1 mouse cellular context compared by ENCODE assay signal in the genomic region with DNA sequence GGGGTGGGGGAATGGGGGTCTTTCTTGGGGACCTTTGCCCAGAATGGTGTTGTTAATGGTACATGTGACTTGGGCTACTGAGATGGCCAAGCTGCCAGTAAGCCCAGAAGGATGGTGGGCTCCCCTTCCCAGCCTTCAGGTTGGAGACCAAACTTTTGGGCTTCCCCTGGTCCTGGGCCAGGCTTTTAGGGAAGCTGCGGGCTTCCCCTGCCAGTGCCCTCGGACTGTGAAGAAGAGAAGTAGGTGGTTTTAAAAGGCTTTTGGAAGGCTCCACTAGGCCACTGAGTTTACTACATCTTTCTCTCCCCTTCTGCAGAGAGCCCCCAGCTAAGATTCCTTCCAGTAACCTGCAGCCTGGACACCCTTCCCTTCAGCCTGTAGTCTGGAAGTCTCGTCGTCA.
TF ChIP-seq lines count a peak whose summit lies in the region.

No protein-coding gene starts in this region.

TF ChIP-seq in MEL, 35 proteins besides CTCF, POLR2A, EP300 and RAD21 (continued from another document):
- TF ChIP-seq GATA1 (IDR thresholded peaks at IDR 0.05; ENCODE audit: low read depth, low read length) (no peak), SMC3 (IDR thresholded peaks at IDR 0.05; ENCODE audit: low read depth, low read length) (no peak)
